In the genomic region with DNA sequence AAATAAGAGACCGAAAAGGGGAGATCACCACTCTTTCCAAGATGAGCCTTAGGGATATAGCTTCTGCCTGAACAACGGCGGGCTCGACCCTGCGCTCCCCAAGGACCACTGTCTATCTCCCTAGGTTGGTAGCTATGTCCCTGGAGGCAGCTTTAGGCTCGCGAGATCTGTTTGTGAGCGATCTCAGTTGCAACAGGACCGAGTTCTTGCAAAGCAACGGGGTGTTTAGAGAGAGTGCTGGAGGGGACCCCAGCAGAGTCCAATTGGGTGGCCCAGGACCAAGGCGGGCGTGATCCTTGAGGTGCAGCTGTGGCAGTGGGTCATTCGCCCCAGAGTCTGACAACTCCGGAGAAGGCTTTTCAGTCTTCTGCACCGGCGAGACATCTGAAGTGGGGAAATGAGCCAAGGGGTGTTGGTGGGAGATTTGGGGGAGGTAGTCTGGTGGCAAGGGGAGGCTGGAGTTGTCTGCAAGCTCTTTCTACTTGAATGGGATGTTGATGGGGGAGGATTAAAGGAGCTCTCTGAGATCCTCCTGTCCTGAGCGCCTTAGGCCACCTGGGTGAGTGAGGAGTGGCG, we compare ENCODE assay signal across 9 mouse cellular contexts. TPM values are rescaled to one million over a fixed set of nuclear protein-coding genes. Genes with fewer than 3 reads are reported as not detected.
DNase-seq lines count a peak whose midpoint lies in the region; ATAC-seq and TF ChIP-seq lines count a peak whose summit lies in the region.
"Had no signal": no experiment of that assay in that cellular context is flagged by ENCODE, and none has a peak within 500 bp of the region (broad histone marks: within the 10 kb centered on the region; RNA-seq: fewer than 3 reads in every experiment).

No protein-coding gene starts in this region.

- no peaks in the 10 kb centered on the region for H3K27me3 ChIP-seq in lung, embryonic 15.5 days
- no peaks in the 10 kb centered on the region for H3K27me3 ChIP-seq in forebrain, embryonic 13.5 days
- H3K27me3 ChIP-seq in limb, embryonic 14.5 days (ENCODE audit: control insufficient read depth, insufficient read depth, low read length) = no peaks in the 10 kb centered on the region
- H3K27me3 ChIP-seq in stomach, embryonic 15.5 days (replicated peaks) = no peaks in the 10 kb centered on the region

- no peak for DNase-seq in lung, postnatal 10 days
- DNase-seq in limb, embryonic 14.5 days (ENCODE audit: low spot score) = peak; percentile 42
- DNase-seq in layer of hippocampus, adult 18-20 months (ENCODE audit: low spot score in 2 of 2) = no peak
- no peak for DNase-seq in ovary, postnatal 14 days (ENCODE audit: low spot score)
- no peak for DNase-seq in cerebellum, adult 9-10 months

- peak overlapping the region; percentile 95 for H3K27ac ChIP-seq in lung, embryonic 15.5 days
- H3K27ac ChIP-seq in forebrain, embryonic 13.5 days = peak overlapping the region; percentile 86
- peak overlapping the region; percentile 93 for H3K27ac ChIP-seq in limb, embryonic 14.5 days (replicated peaks; ENCODE audit: low read depth, low read length)
- H3K27ac ChIP-seq in stomach, embryonic 15.5 days = peak overlapping the region; percentile 79

- 2% methylated on average over 18 of the region's 18 CpGs for WGBS in lung, embryonic 15.5 days
- WGBS in forebrain, embryonic 13.5 days = 1% methylated on average over 18 of the region's 18 CpGs
- WGBS in limb, embryonic 14.5 days = 1% methylated on average over 18 of the region's 18 CpGs
- 7% methylated on average over 18 of the region's 18 CpGs for WGBS in stomach, embryonic 15.5 days

- no peak for TF ChIP-seq POLR2A in limb, embryonic 14.5 days (IDR thresholded peaks at IDR 0.05; ENCODE audit: borderline replicate concordance, extremely low read depth, insufficient read depth, insufficient read length)

- peak overlapping the region; percentile 80 for H3K4me3 ChIP-seq in lung, embryonic 15.5 days
- peak overlapping the region; percentile 64 for H3K4me3 ChIP-seq in forebrain, embryonic 13.5 days
- peak overlapping the region; percentile 68 for H3K4me3 ChIP-seq in limb, embryonic 14.5 days (replicated peaks; ENCODE audit: low read length)
- peak overlapping the region; percentile 66 for H3K4me3 ChIP-seq in stomach, embryonic 15.5 days (replicated peaks)

- peak overlapping the region; percentile 29 for H3K9ac ChIP-seq in lung, embryonic 15.5 days
- peak overlapping the region; percentile 91 for H3K9ac ChIP-seq in forebrain, embryonic 13.5 days
- H3K9ac ChIP-seq in limb, embryonic 14.5 days (ENCODE audit: low read depth, low read length, severe bottlenecking) = peak overlapping the region; percentile 87
- 0 out of 2 replicates have a peak overlapping the region, but pooled peaks have one; percentile 2 for H3K9ac ChIP-seq in stomach, embryonic 15.5 days

- no peaks in the 10 kb centered on the region for H3K9me3 ChIP-seq in lung, embryonic 15.5 days
- no peaks in the 10 kb centered on the region for H3K9me3 ChIP-seq in forebrain, embryonic 13.5 days (replicated peaks)
- H3K9me3 ChIP-seq in limb, embryonic 14.5 days (ENCODE audit: control insufficient read depth, low read length) = no peaks in the 10 kb centered on the region
- H3K9me3 ChIP-seq in stomach, embryonic 15.5 days = no peaks in the 10 kb centered on the region

- H3K36me3 ChIP-seq in lung, embryonic 15.5 days = no peaks in the 10 kb centered on the region
- peaks cover 14% of the 10 kb centered on the region for H3K36me3 ChIP-seq in forebrain, embryonic 13.5 days (ENCODE audit: poor library complexity, severe bottlenecking)
- H3K36me3 ChIP-seq in limb, embryonic 14.5 days (ENCODE audit: control insufficient read depth, insufficient read depth, low read length) = 0 out of 2 replicates have a peak, but pooled peaks cover 6% of the 10 kb centered on the region
- H3K36me3 ChIP-seq in stomach, embryonic 15.5 days = no peaks in the 10 kb centered on the region

- peak; percentile 13; the same call in 1 of the 2 replicates for ATAC-seq in lung, embryonic 15.5 days (ENCODE audit: borderline replicate concordance, extremely low read depth, low FRiP score, low TSS enrichment)
- peak; percentile 20 for ATAC-seq in forebrain, embryonic 13.5 days
- ATAC-seq in limb, embryonic 14.5 days (ENCODE audit: low FRiP score, low read depth) = peak; percentile 28
- peak; percentile 12; the same call in 1 of the 2 replicates for ATAC-seq in stomach, embryonic 15.5 days (ENCODE audit: insufficient read depth, low FRiP score, low read depth)
- ATAC-seq: activated CD4-positive, CD25-positive, alpha-beta regulatory T cell, adult 4 months had no signal

- peaks cover 42% of the 10 kb centered on the region for H3K4me1 ChIP-seq in lung, embryonic 15.5 days
- H3K4me1 ChIP-seq in forebrain, embryonic 13.5 days = peaks cover 85% of the 10 kb centered on the region
- H3K4me1 ChIP-seq in limb, embryonic 14.5 days (ENCODE audit: control insufficient read depth, insufficient read depth, low read length) = peaks cover 31% of the 10 kb centered on the region
- H3K4me1 ChIP-seq in stomach, embryonic 15.5 days = peaks cover 21% of the 10 kb centered on the region

- H3K4me2 ChIP-seq in lung, embryonic 15.5 days = peak overlapping the region; percentile 76
- H3K4me2 ChIP-seq in forebrain, embryonic 13.5 days = peak overlapping the region; percentile 84
- peak overlapping the region; percentile 71 for H3K4me2 ChIP-seq in limb, embryonic 14.5 days (replicated peaks; ENCODE audit: low read depth, low read length, severe bottlenecking)
- H3K4me2 ChIP-seq in stomach, embryonic 15.5 days = peak overlapping the region; percentile 73

RNA-seq across cellular contexts. Expression of gene Rgma, which starts 15.2 kb away (rescaled TPM):
- polyA plus RNA-seq in lung, embryonic 15.5 days (2015; fragmentation: Nextera tagmentation; extraction: Ambion mirVana) = 11.7 and 12.9 TPM in 2 replicates
- polyA plus RNA-seq in forebrain, embryonic 13.5 days (2015; fragmentation: Nextera tagmentation; extraction: Ambion mirVana) = 24.7 and 27.6 TPM in 2 replicates
- polyA plus RNA-seq in limb, embryonic 14.5 days (2012; rRNA removed) = 49.1 and 64.3 TPM in 2 replicates
- polyA plus RNA-seq in limb, embryonic 14.5 days (2014; fragmentation: Nextera tagmentation; extraction: Ambion mirVana) = 23.5 and 30.9 TPM in 2 replicates
- 12.1 and 14.9 TPM in 2 replicates for polyA plus RNA-seq in stomach, embryonic 15.5 days (2015; fragmentation: Nextera tagmentation; extraction: Ambion mirVana)
- total RNA-seq in layer of hippocampus, adult 18-20 months (2021) = 10 to 100 TPM; 49.3 to 56.0 TPM
- polyA plus RNA-seq: activated CD4-positive, CD25-positive, alpha-beta regulatory T cell, adult 4 months had no signal

Comparison
In these comparisons a context has a peak if more than half of its experiments do, and no peak if none do; other contexts are left out.
1. H3K9ac ChIP-seq: peak in every context shown above with its lines; median percentile 91 in forebrain, embryonic 13.5 days; 87 in limb, embryonic 14.5 days; 29 in lung, embryonic 15.5 days; 2 in stomach, embryonic 15.5 days.